Mouse (Mus musculus): Measurements from ENCODE around the gene Atf6.

Atf6 gene

DNA sequence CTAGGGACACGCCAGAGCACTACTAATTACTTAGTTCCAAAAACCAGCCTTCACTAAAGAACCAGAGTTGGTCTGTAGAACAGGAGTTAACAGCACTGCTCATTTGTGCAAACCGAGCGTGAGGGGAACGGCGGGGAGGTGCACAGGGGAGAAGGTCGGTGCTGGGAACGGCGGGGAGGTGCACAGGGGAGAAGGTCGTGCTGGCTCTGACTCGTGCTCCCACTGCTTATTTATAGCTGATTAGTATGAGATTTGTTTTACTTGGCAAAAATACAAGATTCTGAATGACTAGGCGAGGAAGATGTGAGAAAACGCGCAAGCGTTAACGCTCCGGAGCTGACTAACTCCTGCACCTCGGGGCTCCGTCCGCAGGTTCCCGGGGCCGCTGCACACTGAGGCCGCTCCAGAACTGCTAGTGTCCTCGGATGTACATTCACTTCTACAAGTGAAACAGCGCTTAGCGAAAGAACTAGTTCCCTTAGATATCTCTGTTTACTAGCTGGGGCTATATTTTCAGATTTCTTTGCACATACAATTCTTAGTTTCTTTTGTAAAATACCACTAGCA lies 96.1 kb downstream of the Atf6 start:
- no peak for DNase-seq (ENCODE audit: low spot score)

DNA sequence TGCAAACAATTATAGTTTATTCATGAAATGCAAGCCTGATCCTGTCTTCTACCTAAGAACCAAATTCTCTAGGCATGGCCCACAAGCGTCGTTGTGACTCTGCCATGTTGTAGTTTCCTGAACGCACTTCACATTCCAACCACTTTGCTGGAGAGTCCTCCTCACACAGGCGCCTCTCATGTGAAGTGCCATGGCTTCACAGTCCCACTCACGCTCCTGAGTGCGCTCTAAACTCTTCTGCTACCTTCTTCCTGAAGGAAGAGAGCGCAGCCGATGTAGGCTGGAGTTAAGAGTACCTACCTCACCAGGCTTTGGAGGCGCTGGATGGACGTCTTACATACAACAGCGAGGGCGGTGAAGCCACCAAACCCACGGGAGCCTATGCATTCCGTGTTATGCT lies 96.9 kb downstream of the Atf6 start:
- DNase-seq (ENCODE audit: low spot score) = no peak

DNA sequence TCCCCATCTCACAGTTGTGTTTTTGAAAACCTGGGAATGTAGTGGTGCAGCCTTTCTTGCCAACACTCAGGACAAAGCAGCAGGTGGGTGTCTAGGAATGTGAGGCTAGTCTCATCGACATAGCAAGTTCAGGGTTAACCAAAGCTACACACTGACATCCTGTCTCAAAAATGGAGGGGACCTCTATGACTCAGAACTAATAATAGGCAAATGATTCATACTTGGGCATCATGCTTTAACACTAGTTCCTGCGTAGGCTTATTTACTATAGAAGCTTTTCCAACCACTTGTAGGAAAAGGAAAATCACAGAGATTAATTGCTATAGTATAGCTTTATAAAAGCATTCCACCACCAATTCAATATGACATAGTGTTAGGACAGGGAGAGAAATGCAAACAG lies 100.6 kb downstream of the Atf6 start:
- DNase-seq (ENCODE audit: low spot score) = no peak

DNA sequence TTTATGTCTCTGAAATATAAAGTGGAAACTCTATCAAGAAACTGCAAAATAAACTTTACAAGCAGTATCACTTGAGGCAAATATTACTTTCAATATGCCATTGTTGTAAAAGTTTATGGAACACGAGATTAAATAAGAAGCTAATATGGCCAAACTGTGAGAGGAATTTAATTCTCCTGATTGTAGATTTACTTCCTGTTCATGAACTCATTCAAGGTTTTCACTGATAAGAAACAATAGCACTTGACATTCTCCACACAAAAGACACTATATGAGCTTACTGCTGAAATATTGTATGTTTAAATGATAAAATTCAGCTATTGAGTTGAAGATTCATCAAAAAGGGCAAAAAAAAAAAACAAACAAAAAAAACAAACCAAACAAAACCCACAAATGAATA lies 102.8 kb downstream of the Atf6 start:
- DNase-seq (ENCODE audit: low spot score) = no peak

DNA sequence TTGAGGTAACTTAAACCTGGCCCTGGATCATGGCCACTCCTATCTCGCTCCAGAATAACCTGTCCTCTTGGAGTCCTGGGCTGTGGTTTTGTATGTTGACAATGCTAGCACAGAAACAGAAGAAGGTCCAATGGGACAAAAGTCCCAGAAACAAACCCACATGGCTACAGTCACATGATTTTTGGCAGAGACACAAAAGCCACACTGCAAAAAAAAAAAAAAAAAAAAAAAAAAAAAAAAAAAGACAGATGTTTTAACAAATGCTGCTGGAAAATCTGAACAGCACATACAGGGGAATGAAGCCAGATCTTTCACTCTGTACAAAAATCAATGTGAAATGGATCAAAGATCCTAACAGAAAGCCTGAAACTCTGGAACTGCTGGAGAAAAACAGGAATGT lies 105.9 kb downstream of the Atf6 start:
- no peak for DNase-seq (ENCODE audit: low spot score)

DNA sequence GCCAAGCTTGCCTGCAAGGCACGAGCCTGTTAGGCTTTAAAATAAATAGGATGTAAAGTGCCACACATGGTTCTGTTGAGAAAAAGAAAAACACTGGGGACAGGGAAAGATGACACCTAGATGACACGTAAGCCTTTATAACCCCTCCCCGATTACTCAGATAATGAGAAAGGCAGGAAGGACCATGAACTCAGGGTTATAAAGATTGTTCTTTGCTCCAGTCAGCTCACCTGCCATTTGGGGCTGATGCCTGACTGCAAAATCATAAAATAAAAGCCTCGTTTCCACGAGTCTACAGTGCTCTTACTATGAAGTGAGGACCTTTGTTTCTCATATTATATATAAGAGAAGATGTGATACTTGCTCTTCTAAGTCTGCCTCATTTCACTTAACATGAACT lies 114.0 kb downstream of the Atf6 start:
- DNase-seq (ENCODE audit: low spot score) = no peak

DNA sequence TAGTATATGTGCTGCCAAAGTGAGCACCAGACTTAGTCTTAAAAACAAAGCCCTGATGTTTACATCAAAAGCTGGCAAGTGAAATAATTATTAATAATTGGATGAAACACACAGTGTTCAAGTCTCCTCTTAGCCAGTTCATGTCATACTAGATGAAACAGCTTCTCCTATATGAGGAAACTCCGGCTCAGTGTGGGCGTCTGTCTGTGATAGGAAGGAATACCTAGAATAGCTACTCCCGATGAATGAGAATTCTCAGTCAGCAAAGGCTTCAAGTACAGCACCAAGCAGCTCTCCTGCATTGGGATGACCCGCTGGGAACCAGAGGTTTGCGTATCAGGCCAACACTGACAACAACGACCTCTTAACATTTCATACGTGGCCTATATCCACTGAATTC lies 115.8 kb downstream of the Atf6 start:
- DNase-seq (ENCODE audit: low spot score) = no peak

DNA sequence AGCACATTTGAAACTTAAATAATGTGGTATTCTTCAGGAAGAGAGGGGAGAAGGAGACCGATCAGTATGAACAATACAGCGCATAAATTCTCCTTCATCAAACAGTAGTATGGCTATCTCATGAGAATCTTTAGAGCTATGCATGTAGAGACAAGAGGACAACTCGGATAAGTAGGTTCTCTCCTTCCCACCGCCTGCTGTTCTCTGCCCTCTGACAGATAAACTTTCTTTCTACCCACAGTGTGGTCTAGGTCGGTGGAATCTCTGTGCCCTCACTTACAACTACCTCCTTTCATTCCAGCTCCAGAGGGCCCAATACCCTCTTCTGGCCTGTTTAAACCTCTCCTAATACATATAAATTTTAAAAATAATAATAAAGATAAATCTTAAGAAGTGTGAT lies 121.0 kb downstream of the Atf6 start:
- DNase-seq (ENCODE audit: low spot score) = no peak

DNA sequence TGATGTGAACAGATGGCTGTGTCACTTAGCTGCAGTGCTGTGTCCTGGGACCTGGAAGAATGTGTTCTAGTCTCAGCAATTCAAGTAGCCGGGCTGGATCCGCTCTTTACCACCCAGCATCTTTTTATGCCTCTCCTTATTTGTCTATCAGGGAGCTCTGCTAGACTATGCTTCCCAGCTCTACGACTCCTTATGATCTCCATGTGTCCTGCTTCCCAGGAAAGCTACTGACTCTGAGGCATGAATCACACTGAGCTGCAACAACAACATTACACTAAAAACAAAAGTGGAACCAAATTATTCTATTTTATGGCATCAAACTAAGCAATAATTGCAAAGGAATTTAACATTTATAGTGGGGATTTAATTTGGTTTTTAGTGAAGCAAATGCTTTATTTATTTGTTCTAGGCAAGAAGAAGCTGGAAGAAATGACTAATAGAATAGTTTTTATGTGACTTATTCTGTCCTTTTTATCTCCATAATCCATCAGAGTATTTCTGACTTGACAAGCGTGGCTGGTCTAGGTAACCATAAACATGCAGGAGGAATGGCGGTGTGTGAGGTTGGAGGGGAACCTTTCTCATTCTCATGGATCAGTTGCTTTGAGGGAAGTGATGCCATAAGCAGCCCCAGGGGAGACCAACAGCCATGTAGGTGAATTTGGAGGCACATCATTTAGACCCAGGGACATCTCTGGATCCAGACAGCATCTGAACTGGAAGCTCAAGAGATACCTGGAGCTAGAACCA lies 125.9 kb downstream of the Atf6 start:
- no peak for DNase-seq (ENCODE audit: low spot score)

DNA sequence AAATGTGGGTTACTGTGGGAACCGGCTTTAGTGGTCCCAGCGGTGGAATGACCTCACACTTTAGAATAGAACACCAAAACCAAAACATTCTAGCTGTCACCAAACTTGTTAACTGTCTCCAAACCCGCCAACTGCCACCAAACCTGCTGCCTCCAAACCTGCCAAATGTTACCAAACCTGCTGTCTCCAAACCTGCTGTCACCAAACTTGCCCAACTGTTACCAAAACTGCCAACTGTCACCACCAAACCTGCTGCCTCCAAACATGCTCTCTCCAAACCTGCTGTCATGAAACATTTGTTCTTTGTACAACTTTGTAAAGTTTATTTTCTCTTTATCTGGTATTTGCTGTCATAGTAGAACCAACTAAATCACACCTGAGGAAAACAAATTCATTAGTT lies 132.7 kb downstream of the Atf6 start:
- no peak for DNase-seq (ENCODE audit: low spot score)

DNA sequence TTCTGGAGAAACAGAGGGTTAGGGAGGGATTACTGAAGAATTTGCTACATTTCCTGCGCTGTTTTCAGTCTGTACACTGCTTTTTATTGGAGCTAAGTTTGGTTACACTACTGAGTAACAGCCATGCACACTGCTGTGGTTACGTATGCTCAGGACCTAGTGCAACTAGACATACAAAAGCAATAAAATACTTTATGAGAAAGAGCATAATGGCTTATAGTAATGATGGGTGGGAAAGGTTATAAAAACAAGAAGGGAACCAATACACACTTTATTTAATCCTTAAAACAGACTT lies 135.0 kb downstream of the Atf6 start:
- DNase-seq (ENCODE audit: low spot score) = no peak

DNA sequence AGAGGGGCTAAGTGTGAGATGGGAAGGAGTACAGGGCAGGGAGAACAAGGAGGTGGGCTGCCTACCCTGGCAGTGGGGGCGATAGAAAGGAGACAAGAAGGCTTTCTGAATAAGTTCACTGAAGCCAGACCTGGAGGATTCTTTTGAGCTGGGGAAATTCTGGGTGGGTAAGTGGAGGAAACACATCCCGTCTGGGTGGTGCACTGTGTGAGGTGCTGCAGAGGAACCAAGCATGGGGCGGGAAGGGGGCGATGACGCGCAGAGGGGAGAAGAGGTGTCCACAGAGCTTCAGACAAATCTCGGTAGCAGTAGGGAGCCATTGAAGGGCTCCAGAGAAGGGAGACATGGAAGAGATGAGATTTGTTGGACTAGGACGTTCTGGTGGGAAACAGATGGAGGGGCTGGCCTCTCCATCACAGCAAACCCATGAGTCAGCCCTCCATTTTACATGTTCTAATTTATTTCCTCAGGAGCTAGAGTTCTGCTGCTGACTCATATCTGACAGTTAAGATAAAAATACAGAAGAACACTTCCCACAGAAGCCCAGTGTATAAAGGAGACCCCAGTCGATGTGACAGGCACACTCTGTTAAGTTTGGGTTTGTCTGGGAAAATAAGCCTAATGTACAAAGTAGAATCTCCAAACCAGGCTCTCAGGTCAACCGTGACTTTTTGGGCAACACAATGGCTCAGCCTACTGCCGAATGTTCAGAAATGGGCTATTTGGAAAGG lies 135.5 kb downstream of the Atf6 start:
- no peak for DNase-seq (ENCODE audit: low spot score)

DNA sequence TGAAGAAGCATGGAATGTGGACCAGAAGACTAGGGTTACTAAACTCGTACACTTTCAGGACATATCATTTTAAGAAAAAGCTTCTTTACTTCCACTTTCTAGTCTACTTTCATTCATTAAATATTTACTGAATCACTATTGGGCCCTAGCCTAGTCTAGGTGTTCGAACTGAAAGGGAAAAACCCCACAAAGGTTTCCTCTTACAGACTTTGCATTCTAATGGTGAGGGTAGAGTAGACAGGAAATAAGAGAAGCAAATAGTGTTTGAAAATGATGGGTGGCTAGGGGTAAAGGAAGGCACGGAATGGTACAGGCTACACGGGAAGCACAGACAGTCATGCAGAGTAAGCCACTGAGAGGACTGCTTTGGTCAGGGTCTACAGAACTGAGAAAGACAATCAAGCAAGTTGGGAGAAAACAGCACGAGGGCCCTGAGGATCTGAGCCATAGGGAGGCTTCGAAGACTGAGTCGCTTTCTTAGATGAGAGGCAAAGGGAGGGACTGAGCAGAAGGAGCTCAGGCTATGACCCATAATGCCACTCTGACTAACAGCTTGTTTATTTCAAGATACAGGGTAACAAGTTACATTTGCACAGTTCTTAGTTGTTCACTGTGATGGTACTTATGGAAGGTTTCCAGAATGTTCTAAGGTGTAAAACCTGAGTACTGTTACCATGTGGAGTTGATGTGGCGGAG lies 138.2 kb downstream of the Atf6 start:
- no peak for DNase-seq (ENCODE audit: low spot score)

DNA sequence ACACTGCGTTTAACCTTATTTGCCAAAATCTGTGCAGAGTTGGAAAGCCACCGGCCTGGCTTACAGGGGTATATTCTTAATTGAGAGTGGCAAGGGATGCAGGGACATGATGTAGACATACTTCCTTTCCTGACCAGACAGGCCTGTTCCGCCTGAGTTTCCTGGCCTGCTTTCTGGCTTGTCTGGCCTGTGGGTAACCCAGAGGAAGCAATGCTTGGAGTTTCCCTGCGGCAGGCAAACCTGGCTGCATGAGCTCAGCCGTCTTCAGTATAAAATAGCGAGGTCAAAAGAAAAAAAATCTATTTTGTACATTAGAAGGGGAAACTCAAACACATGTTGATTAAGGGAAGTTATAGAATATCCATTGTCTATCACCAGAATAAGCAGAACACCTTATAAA lies 139.0 kb downstream of the Atf6 start:
- DNase-seq (ENCODE audit: low spot score) = no peak

DNA sequence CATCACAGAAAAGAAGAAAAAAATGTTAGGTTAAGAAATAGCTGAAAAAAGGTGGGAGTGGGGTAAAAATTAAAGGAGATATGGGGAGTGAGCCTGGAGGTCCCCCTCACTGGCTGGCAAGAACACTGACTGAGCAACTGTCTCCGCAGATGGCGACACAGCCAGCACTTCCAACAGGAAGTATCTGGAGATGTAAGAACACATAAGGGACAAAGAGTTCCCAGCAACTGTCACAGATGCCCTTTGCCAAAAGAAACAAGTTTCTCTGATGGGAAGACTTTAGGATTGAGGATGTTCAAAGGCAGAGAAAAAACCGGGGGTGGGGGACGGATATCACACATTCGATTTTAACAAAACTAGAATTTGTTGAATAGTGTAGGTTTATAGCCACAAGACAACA lies 146.0 kb downstream of the Atf6 start:
- no peak for DNase-seq (ENCODE audit: low spot score)

DNA sequence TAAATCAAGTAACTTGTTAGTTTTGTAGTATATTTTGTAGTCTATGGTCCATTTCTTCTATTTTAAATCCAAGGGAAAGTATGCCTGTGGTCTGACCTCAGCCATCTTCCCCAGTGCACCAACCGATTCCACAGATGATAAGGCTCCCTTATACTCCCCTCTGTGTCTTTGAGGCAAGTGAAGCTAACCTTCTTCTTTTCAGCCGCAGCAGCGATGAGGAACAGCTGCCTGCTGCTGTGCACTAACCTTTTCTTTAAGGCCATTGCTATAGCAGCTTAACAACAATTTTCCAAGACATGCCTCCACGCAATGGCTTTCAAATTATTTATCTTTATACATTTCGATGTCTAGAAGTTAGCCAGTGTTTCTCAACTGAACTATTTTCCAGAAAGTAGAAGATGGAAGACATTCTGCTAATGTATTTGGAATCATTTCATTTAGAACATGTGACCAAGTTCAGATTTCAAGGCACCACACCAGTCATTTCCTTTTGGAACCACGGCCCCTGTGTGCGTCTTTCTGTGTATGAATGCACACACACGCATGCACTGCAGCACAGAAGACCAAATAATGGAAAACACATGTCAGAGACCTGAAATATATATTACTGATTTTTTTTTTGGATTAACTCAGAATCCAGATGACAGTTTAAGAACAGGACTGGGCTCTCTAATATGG lies 149.3 kb downstream of the Atf6 start:
- DNase-seq (ENCODE audit: low spot score) = no peak

DNA sequence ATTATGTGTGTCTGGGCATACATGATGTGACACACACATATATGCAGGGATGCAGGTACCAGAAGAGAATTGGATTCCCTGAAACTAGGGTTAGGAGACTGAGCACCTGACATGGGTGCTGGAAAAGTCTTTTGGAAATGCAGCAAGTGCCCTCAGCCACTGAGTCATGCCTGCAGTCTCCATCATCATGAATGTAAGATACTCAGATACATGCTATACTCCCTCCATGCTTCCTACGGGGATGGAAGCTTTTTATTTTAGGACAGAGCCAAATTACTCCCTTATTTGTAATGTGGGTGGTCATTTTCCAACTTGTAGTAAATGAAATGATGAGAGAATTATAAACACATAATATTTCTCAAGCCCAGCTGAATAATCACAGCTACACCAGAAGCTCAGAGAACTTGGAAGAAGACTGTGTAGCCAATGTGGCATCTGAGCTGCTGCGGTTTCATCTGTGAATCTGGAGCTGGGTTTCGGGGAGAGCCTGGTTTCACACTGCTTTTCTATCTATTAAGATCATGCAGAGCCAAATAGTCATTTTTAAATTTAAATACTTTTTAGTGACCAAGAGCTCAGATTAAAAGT lies 150.2 kb downstream of the Atf6 start:
- DNase-seq (ENCODE audit: low spot score) = no peak

DNA sequence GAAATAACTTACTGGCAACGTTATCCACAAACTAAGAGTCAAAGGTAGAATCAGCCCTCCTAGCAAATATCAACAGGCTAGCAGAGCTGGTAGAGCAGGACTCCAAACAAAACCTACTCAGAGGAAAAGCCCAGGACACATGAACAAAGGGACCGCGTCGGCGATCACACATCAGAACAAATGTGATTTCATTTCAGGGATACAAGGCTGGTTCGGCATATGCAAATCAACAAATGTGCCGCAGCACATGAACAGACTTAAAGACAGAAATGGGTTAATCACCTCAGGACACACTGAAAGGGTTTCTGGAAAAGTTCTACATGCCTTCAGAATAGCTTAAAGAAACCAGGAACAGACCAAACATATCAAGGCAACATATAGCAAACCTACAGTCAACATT lies 155.8 kb downstream of the Atf6 start:
- no peak for DNase-seq (ENCODE audit: low spot score)

DNA sequence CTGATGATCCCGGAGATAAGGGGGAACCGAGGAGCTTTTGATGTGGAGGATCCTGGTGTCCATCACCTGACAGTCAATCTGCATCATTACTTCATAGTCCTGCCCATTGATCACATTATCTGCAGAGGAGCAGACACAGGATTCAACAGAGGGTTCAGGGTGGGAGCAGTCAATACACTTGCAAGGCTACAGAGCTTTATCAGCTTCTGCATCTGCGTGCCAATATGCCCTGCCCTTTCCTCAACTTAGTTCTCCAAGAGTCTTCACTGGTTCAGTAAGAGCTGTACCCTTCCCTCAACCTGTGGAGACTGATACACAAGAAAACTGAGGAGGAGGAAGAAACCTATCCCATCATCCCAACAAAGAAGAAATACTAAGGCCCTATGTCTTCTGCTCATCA lies 157.6 kb downstream of the Atf6 start:
- no peak for DNase-seq (ENCODE audit: low spot score)

DNA sequence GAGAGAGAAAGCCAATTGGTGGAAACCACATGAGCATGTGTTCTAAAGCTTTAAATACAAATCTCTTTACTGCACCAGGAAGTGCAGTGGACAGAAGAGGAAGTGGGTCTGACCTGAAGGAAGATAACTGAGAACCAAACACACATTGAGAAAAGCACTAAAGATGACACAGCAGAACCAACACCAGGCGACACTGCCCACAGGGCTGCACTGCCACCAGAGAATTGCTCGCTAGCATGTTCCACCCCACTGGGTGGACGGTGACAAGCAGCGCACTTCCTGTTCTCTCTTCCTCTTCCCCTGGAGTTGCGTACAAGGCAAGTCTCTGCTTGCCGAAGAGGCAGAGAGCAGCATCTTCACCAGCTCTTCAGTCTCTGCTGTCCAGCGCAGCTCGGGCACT lies 158.1 kb downstream of the Atf6 start:
- DNase-seq (ENCODE audit: low spot score) = no peak

DNA sequence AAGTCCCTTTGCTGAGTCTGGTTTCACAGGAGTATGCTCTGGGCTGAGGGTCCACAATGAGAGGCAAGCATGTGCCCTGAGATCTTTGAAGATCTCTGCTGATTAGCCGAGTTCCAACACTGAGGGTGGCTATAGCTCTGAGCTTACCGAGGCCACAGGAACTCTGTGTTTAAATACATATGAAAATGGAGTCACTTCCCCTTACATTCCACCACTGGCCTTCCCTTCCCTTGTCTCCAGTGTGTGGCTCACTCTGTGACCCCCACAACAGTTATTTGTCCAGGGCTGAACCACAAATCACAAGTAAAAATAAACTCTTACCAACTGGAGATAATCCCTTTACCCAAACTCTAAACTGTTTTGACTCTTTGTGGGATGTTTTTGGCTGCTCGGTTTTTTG lies 158.5 kb downstream of the Atf6 start:
- DNase-seq (ENCODE audit: low spot score) = no peak

DNA sequence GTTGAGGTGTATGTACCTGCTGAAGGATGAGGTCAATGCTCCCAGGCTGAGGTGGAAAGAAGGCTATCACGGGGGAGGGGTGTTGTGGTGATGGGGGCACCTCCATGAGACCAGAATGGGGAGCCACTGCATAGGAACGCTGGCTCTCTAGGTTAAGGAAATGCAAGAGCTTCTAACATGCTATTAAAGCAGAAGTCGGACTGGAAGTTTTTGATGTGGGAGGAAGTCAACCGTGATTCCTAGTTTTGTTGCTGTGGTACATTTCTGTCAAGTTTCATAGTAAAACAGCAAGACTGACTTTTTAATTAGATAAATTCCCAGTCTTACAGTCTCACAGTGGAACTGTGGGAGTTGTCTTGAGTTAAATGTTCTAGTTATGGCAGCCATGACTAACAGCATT lies 161.5 kb downstream of the Atf6 start:
- DNase-seq (ENCODE audit: low spot score) = no peak

Measured in MN1 (cell line).